15 mouse cellular contexts compared by ENCODE assay signal in the genomic region with DNA sequence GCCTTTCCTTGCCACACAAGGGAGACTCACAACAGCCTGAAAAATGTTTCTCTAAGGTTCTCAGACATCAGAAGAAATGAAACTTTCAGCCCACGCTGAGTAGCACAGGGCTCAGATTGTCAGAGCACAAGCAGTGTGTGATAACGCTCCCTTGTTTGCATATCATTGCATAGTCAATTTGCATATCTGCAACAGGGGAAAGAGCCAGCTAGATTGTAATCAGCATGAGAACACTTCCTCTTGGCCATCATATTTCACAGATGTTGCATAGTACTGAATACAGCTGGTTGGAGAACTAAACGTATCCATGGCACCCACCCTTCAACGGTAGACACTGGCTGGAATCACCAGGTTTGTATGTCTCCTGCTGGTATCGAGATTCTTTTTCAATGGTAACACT. TPM values are rescaled to one million over a fixed set of nuclear protein-coding genes. Genes with fewer than 3 reads are reported as not detected.
A peak's percentile ranks its signal among the peaks of the same experiment; 100 is the strongest.
DNase-seq lines count a peak whose midpoint lies in the region; ATAC-seq lines count a peak whose summit lies in the region.
"Had no signal": no experiment of that assay in that cellular context is flagged by ENCODE, and none has a peak within 500 bp of the region (broad histone marks: within the 10 kb centered on the region; RNA-seq: fewer than 3 reads in every experiment).

No protein-coding gene starts in this region.

- peak; percentile 94 for ATAC-seq in CD4-positive, CD25-positive, alpha-beta regulatory T cell, adult 4 months
- ATAC-seq in common myeloid progenitor, adult 5-6 weeks (replicated peaks; ENCODE audit: low read depth, poor library complexity, severe bottlenecking): peak; percentile 78
- ATAC-seq: lung, postnatal 0 days had no signal

- peak; percentile 65 for DNase-seq in thymus, postnatal 0 days (ENCODE audit: low spot score)
- no peak for DNase-seq in thymus, postnatal 14 days
- DNase-seq in naive thymus-derived CD4-positive, alpha-beta T cell, adult 2 months (ENCODE audit: low read depth): peak; percentile 15
- DNase-seq in cerebellum, postnatal 14 days: no peak
- DNase-seq in gastrocnemius, adult 18-20 months (ENCODE audit: low spot score): no peak
- DNase-seq in kidney, postnatal 36 days: no peak
- DNase-seq: cerebellum, postnatal 36 days; gastrocnemius, postnatal 14 days; kidney, adult 11 months; kidney, postnatal 10 days; retina, postnatal 1 day had no signal

RNA-seq across cellular contexts. Expression of gene Sgip1, which starts 58.9 kb away (rescaled TPM):
- polyA plus RNA-seq in thymus, postnatal 0 days (2015; fragmentation: Nextera tagmentation; extraction: Ambion mirVana): 2.7 and 3.2 TPM in 2 replicates
- polyA plus RNA-seq in CD4-positive, CD25-positive, alpha-beta regulatory T cell, adult 4 months (2017; shearing (Covaris generic)): 1 to 10 TPM; 1.7 to 2.8 TPM
- 1.0 and 1.5 TPM in 2 replicates for total RNA-seq in common myeloid progenitor, adult 5-6 weeks (2017)
- total RNA-seq in gastrocnemius, adult 18-20 months (2021): 1 to 10 TPM; 1.1 to 1.9 TPM
- polyA plus RNA-seq: erythroblast, embryonic 14.5 days had no signal

Comparison
In these comparisons a context has a peak if more than half of its experiments do, and no peak if none do; other contexts are left out.
1. DNase-seq: peak in thymus, postnatal 0 days (single experiment) and naive thymus-derived CD4-positive, alpha-beta T cell, adult 2 months (single experiment); none in thymus, postnatal 14 days (single experiment), cerebellum, postnatal 14 days (0 of 2), gastrocnemius, adult 18-20 months (single experiment) and kidney, postnatal 36 days (0 of 2).